Mouse (Mus musculus) spleen, postnatal 4 days (tissue): Measurements from ENCODE around the gene Tgfbr3.

Source experiments
- DNase-seq, 2 experiments: peaks; one replicate each; pipeline ENCODE4 v3.0.0; 2022; ENCODE audit warnings: low spot score in 2 of 2

The Tgfbr3 gene

GRCm38 (mm10) chr5:107173483-107173882, 115.9 kb downstream of the Tgfbr3 start:
- DNase-seq = no peak

GRCm38 (mm10) chr5:107171861-107172260, 117.6 kb downstream of the Tgfbr3 start:
- no peak for DNase-seq

DNA sequence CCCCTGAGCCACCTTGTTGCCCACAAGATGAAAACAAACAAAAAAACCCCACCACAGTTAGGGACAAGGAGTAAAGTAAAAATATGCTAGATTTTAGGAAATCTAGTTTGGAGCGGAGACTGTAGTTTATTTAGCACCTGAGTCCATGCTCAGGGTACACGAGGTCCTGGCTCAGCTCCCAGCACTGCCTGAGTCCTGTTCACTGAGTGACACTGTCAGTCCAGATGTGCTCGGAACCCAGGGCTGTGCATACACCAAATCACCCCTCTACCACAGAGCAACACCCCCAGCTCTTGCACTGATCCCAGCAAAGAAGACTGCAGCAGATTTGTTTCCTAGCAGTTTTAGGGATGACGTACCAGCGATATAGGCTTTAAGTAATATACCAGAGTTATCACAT, 119.6 kb downstream of the Tgfbr3 start:
- no peak for DNase-seq

DNA sequence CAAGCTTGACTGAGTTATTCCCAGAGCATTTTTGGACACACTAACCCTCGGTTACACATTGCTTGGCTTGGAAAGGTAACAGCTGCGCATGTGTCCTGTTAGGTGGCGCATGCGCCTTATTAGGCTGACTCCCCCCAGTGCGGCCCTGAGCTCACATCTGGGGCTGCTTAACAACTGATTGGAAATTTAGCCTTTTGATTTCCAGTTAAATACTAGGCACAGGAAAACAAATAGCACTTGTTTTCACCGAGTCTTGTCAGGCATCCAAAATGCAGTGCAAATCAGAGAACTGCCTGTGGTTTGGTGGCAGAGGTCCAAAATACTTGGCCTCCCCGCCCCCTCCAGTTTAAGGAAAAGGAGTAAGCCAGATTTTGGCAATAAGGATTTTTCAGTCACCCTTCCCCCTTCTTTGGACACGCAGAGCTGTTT, 121.5 kb downstream of the Tgfbr3 start:
- DNase-seq = no peak

GRCm38 (mm10) chr5:107167373-107167772, 122.1 kb downstream of the Tgfbr3 start:
- no peak for DNase-seq

- DNase-seq = no peak
Observed at GRCm38 (mm10) chr5:107166659-107167370, 122.6 kb downstream of the Tgfbr3 start.

DNA sequence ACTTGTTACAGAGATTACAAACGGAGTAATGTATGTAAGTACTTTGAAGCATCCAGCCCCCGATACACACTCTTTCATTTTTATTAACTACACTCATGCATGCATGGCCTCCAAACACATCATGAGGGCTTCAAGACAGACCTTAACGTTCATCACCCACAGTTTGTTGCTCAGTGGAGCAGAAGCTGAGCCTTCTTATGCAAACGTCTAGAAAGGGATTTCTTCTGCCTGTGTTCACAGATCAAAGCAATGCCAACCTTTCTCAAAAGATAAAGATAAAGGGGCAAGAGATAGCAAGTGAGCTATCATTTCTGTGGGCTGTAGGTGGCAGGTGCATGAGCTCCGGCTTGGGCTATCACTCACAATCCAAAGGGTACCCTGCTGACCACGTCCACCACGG, 123.7 kb downstream of the Tgfbr3 start:
- no peak for DNase-seq

DNA sequence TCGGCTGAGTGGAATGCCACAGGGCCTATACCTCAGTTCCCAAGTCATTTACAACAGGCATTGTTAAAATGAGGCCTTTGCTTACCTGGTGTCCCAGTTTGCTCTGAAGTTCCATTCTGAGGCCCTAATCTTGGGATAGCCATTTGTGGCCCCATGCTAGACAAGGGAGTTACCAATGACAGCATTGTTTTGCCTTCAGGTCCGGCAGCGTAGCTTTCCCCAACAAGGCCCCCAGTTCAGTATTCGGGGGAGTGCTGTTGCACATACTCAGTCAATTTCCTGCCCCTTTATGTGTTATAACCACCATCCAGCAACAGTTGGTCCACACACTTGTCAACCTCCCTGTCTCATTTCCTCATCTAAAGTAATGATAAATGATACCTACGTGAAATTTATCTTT, 124.2 kb downstream of the Tgfbr3 start:
- DNase-seq = no peak

GRCm38 (mm10) chr5:107164856-107165255, 124.6 kb downstream of the Tgfbr3 start:
- DNase-seq = no peak

- DNase-seq = no peak
Observed at GRCm38 (mm10) chr5:107164146-107164545, 125.3 kb downstream of the Tgfbr3 start.

DNA sequence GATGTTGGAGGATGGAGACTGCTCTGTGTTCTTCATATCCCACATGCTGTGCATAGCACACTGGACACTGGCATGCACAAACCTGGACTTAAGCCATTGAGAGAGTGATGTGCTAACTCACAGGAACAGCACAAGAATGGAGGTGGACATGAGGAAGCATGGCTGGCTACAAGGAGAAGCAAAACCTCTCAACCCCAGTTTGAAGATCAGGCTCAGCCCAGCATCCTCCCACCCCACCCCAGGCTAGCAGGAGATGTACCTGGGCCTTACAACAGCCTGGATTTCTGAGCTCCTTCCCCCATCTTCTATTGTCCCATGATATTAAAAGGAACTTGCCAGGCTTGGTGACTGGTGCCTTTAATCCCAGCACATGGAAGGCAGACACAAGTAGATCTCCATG, 126.1 kb downstream of the Tgfbr3 start:
- no peak for DNase-seq

DNA sequence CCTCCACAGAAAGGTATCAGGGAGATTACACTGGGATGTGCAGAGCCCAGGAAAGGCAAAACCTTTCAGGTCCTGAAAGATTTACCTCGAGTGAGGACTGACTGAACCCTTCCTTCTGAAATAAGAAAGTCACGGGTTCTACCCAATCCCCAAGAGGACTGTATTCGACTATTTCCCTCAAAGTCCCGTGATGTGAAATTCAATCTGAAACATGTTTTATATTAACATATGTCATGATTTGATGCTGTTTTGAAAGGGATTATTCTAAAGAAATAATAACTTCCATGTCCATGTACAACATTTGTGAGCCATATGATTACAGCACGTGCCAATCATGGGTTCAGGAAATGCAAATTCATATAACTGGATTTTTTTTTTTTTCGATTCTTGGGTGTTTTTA, 126.6 kb downstream of the Tgfbr3 start:
- no peak for DNase-seq

GRCm38 (mm10) chr5:107162319-107162718, 127.1 kb downstream of the Tgfbr3 start:
- no peak for DNase-seq

DNA sequence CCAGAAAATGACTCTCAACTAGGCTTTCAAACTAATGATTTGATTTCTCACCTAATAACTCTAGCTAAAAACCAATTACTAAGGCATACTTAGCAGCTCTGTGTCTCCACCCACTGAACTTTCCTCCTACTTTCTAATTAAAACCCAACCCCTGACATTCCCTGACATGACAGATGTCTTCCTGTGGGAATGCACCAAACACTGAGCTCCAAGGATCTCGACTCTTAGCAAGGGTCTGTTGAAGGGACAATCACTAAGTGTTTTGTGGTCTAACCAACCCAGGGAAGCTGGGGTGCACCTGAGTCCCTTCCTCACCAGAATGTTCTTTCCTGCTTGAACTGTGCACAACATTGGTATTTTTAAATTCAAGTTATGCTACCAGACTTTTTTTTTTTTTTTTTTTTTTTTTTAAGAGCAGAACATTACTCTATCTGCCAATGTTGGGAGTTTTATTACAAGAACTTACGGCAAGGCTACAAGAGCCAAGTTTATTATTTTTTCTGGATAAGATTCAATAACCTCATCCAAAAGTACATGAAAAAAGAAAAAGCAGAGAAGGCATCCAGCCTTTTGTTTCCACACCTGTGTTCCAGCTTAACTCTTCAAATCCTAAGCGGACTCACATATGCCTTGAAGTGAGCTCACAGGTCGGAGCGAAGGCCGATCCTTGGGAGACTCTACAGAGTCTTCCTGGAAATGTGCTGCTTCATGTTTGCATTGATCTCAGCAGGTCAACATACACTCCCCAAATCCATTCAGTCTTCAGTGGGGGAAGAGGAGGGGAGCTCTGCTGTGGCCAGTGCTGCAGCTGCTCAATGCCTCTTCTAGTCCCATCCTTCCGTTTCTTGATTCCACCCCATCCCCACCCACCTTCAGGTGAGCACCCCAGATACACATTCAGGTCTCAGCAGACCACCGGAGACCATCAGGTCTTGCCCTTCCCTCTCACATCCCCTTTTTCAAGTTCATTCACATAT, 129.2 kb downstream of the Tgfbr3 start:
- DNase-seq = no peak

GRCm38 (mm10) chr5:107158531-107159178, 130.8 kb downstream of the Tgfbr3 start:
- DNase-seq = no peak

- DNase-seq = no peak
Observed at GRCm38 (mm10) chr5:107157384-107157783, 132.0 kb downstream of the Tgfbr3 start.

GRCm38 (mm10) chr5:107156096-107156495, 133.3 kb downstream of the Tgfbr3 start:
- DNase-seq = no peak

- no peak for DNase-seq
Observed at GRCm38 (mm10) chr5:107152989-107153388, 136.4 kb downstream of the Tgfbr3 start.

DNA sequence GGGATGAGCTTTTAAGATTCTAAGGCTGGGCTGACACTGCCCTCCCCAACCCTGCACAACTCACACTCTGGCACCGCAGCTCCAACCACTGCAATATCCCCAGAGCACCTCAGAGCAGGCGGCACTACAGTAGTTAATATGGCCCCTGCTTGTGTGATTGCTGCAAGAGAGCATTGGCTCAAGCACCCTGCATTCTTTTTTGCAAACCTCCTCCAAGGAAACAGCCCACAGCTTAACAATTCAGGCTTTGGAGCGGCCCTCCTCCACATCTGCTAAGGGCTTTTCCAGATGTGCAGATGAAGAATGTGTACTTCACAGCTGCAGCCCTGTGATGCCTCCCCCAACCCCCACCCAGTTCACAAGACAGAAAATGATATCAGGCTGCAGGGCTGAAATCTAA, 138.1 kb downstream of the Tgfbr3 start:
- DNase-seq = no peak

DNA sequence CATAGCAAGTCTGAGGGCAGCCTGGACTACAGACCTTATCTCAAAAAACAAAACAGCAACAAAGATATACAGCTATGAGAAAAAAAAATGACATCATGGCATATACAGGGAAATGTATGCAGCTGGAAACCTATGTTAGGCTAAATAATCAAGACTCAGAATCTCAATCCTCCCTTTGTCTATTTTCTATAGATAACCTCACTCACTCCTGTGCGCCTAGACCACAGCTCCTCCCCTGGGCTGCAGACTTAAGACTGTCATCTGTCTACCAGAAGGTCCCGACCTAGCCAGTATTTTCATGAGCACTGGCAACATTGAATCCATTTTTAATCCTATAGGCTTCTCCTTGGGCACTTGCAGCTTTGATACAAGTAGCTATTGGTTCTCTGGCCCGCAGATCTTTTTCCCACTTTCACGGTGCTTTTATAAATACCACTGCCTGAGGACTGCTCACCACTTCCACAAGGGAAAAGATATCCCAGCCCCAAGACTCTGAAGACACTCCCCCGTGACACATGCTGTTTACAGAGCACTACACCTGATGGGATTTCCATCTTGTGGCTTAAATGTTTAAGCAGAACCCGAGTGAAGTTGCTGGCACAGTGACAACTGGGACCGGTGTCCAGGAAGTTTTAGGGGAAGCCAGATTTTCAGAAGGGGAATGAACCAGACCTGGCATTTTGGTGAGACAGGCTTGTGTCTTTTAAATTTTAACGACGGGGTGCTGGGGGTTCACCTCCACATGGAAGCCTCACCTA, 138.7 kb downstream of the Tgfbr3 start:
- DNase-seq = no peak

GRCm38 (mm10) chr5:107147951-107148766, 141.3 kb downstream of the Tgfbr3 start:
- peak in 1 of 2 experiments; percentile 33 for DNase-seq
